Mouse (Mus musculus): ENCODE results near the gene Ddx39b.

The Ddx39b gene

GRCm38 (mm10) chr17:35241305-35242014 is at the start of gene Ddx39b:
Ddx39b (plus strand) TSS chr17:35241746.
- peak; percentile 91 to 94 for DNase-seq (ENCODE audit: low spot score in 2 of 2)

GRCm38 (mm10) chr17:35192924-35193323 is 48.6 kb upstream of the Ddx39b start:
- no peak for DNase-seq (ENCODE audit: low spot score in 2 of 2)

GRCm38 (mm10) chr17:35193881-35194843 is 47.4 kb upstream of the Ddx39b start, which contains the start of gene Ltb:
Ltb (plus strand) TSS chr17:35194439.
- DNase-seq (ENCODE audit: low spot score in 2 of 2): no peak

- DNase-seq (ENCODE audit: low spot score in 2 of 2): no peak
Measured at GRCm38 (mm10) chr17:35194844-35195630, 46.5 kb upstream of the Ddx39b start.

GRCm38 (mm10) chr17:35195631-35196320 is 45.8 kb upstream of the Ddx39b start:
- peak; percentile 63 to 76 for DNase-seq (ENCODE audit: low spot score in 2 of 2)

GRCm38 (mm10) chr17:35196321-35196641 is 45.3 kb upstream of the Ddx39b start:
- DNase-seq (ENCODE audit: low spot score in 2 of 2): no peak

- DNase-seq (ENCODE audit: low spot score in 2 of 2): no peak
Measured at GRCm38 (mm10) chr17:35197126-35197525, 44.4 kb upstream of the Ddx39b start.

- no peak for DNase-seq (ENCODE audit: low spot score in 2 of 2)
Measured at GRCm38 (mm10) chr17:35198029-35198428, 43.5 kb upstream of the Ddx39b start.

- DNase-seq (ENCODE audit: low spot score in 2 of 2): no peak
Measured at GRCm38 (mm10) chr17:35198946-35199345, 42.6 kb upstream of the Ddx39b start.

GRCm38 (mm10) chr17:35200398-35200797 is 41.1 kb upstream of the Ddx39b start:
- no peak for DNase-seq (ENCODE audit: low spot score in 2 of 2)

GRCm38 (mm10) chr17:35201128-35201527 is 40.4 kb upstream of the Ddx39b start:
- DNase-seq (ENCODE audit: low spot score in 2 of 2): no peak

- no peak for DNase-seq (ENCODE audit: low spot score in 2 of 2)
Measured at GRCm38 (mm10) chr17:35201787-35202186, 39.8 kb upstream of the Ddx39b start, which contains the start of gene Tnf. Tnf (minus strand) TSS chr17:35202007.

- no peak for DNase-seq (ENCODE audit: low spot score in 2 of 2)
Measured at GRCm38 (mm10) chr17:35202442-35202841, 39.1 kb upstream of the Ddx39b start.

- DNase-seq (ENCODE audit: low spot score in 2 of 2): no peak
Measured at GRCm38 (mm10) chr17:35204494-35205379, 36.8 kb upstream of the Ddx39b start, which contains the start of gene Lta. Lta (minus strand) TSS chr17:35205351.

GRCm38 (mm10) chr17:35205380-35205769 is 36.2 kb upstream of the Ddx39b start:
- no peak for DNase-seq (ENCODE audit: low spot score in 2 of 2)

GRCm38 (mm10) chr17:35209785-35210535 is 31.6 kb upstream of the Ddx39b start:
- no peak for DNase-seq (ENCODE audit: low spot score in 2 of 2)

- no peak for DNase-seq (ENCODE audit: low spot score in 2 of 2)
Measured at GRCm38 (mm10) chr17:35210593-35210992, 31.0 kb upstream of the Ddx39b start.

GRCm38 (mm10) chr17:35213071-35213470 is 28.5 kb upstream of the Ddx39b start:
- no peak for DNase-seq (ENCODE audit: low spot score in 2 of 2)

- DNase-seq (ENCODE audit: low spot score in 2 of 2): no peak
Measured at GRCm38 (mm10) chr17:35218516-35219193, 22.9 kb upstream of the Ddx39b start.

Data from urinary bladder, adult 18-20 months (tissue).